Mouse (Mus musculus) B cell, adult (primary cell): ENCODE results near the gene Hhat. TPM values are rescaled to one million over a fixed set of nuclear protein-coding genes. Genes with fewer than 3 reads are reported as not detected.

ENCODE experiments used
- total RNA-seq: library from RNA; stranded (reverse); gene quantifications from 4 replicates; pipeline ENCODE4 v1.2.4, GENCODE M21; 2023; ENCODE audit not compliant: inconsistent age

Hhat gene
- total RNA-seq: 6.3 to 7.5 TPM (median 6.5 TPM) in 4 replicates

GRCm38 (mm10) chr1:192770495-192771331, at the start of gene Hhat:
TSS of gene Hhat (minus strand) at chr1:192771223.

Other genes starting within 250 kb of the Hhat start
- 0.21 to 0.83 TPM (median 0.29 TPM) in 4 replicates for gene Sertad4, start 84.5 kb upstream of the Hhat start, total RNA-seq